Mouse (Mus musculus): ENCODE measurements around the gene Zfand4.

Zfand4 gene

GRCm38 (mm10) chr6:116374618-116375017, 110.6 kb downstream of the Zfand4 start:
- DNase-seq = no peak

GRCm38 (mm10) chr6:116378892-116379291, 114.9 kb downstream of the Zfand4 start:
- DNase-seq = no peak

Measured in right cerebral cortex, adult 18-20 months (tissue).